Mouse (Mus musculus): ENCODE results near the gene Asic2. TPM values are rescaled to one million over a fixed set of nuclear protein-coding genes. Genes with fewer than 3 reads are reported as not detected.

The Asic2 gene
- polyA plus RNA-seq, 1 experiment: not detected

GRCm38 (mm10) chr11:81521881-81522280 is 446.4 kb downstream of the Asic2 start:
- no peak for TF ChIP-seq CTCF (IDR thresholded peaks at IDR 0.05; ENCODE audit: borderline replicate concordance, insufficient read depth, low read length)
- TF ChIP-seq POLR2A (IDR thresholded peaks at IDR 0.05; ENCODE audit: low read depth, low read length): no peak
- Histone ChIP-seq H3K27ac (ENCODE audit: insufficient read depth, low read length) (no peak overlapping the region), H3K4me3 (ENCODE audit: insufficient read depth, low read length) (no peak overlapping the region), H3K4me1 (ENCODE audit: control insufficient read depth, insufficient read depth, low read length) (no peaks in the 10 kb centered on the region)

GRCm38 (mm10) chr11:81518001-81518955 is 450.0 kb downstream of the Asic2 start:
- TF ChIP-seq POLR2A (IDR thresholded peaks at IDR 0.05; ENCODE audit: low read depth, low read length) (no peak), CTCF (IDR thresholded peaks at IDR 0.05; ENCODE audit: borderline replicate concordance, insufficient read depth, low read length) (no peak)
- Histone ChIP-seq H3K4me3 (ENCODE audit: insufficient read depth, low read length) (no peak overlapping the region), H3K27ac (ENCODE audit: insufficient read depth, low read length) (no peak overlapping the region), H3K4me1 (ENCODE audit: control insufficient read depth, insufficient read depth, low read length) (no peaks in the 10 kb centered on the region)

- TF ChIP-seq CTCF (IDR thresholded peaks at IDR 0.05; ENCODE audit: borderline replicate concordance, insufficient read depth, low read length): no peak
- no peaks in the 10 kb centered on the region for H3K4me1 ChIP-seq (ENCODE audit: control insufficient read depth, insufficient read depth, low read length)
- H3K27ac ChIP-seq (ENCODE audit: insufficient read depth, low read length): no peak overlapping the region
- H3K4me3 ChIP-seq (ENCODE audit: insufficient read depth, low read length): no peak overlapping the region
These were observed 452.5 kb downstream of the Asic2 start for GRCm38 (mm10) chr11:81515754-81516153.

GRCm38 (mm10) chr11:81512434-81512833 is 455.8 kb downstream of the Asic2 start:
- TF ChIP-seq POLR2A (IDR thresholded peaks at IDR 0.05; ENCODE audit: low read depth, low read length) (no peak), CTCF (IDR thresholded peaks at IDR 0.05; ENCODE audit: borderline replicate concordance, insufficient read depth, low read length) (no peak)
- Histone ChIP-seq H3K27ac (ENCODE audit: insufficient read depth, low read length) (no peak overlapping the region), H3K4me3 (ENCODE audit: insufficient read depth, low read length) (no peak overlapping the region), H3K4me1 (ENCODE audit: control insufficient read depth, insufficient read depth, low read length) (no peaks in the 10 kb centered on the region)

- Histone ChIP-seq H3K4me3 (ENCODE audit: insufficient read depth, low read length) (no peak overlapping the region), H3K27ac (ENCODE audit: insufficient read depth, low read length) (no peak overlapping the region), H3K4me1 (ENCODE audit: control insufficient read depth, insufficient read depth, low read length) (no peaks in the 10 kb centered on the region)
- TF ChIP-seq POLR2A (IDR thresholded peaks at IDR 0.05; ENCODE audit: low read depth, low read length) (no peak), CTCF (IDR thresholded peaks at IDR 0.05; ENCODE audit: borderline replicate concordance, insufficient read depth, low read length) (no peak)
These were observed 456.9 kb downstream of the Asic2 start for GRCm38 (mm10) chr11:81511401-81511800.

GRCm38 (mm10) chr11:81508385-81509233 is 459.6 kb downstream of the Asic2 start:
- H3K4me1 ChIP-seq (ENCODE audit: control insufficient read depth, insufficient read depth, low read length): no peaks in the 10 kb centered on the region
- H3K4me3 ChIP-seq (ENCODE audit: insufficient read depth, low read length): no peak overlapping the region
- TF ChIP-seq CTCF (IDR thresholded peaks at IDR 0.05; ENCODE audit: borderline replicate concordance, insufficient read depth, low read length): no peak
- no peak for TF ChIP-seq POLR2A (IDR thresholded peaks at IDR 0.05; ENCODE audit: low read depth, low read length)
- H3K27ac ChIP-seq (ENCODE audit: insufficient read depth, low read length): no peak overlapping the region

- H3K4me3 ChIP-seq (ENCODE audit: insufficient read depth, low read length): no peak overlapping the region
- TF ChIP-seq POLR2A (IDR thresholded peaks at IDR 0.05; ENCODE audit: low read depth, low read length) (no peak), CTCF (IDR thresholded peaks at IDR 0.05; ENCODE audit: borderline replicate concordance, insufficient read depth, low read length) (no peak)
- H3K4me1 ChIP-seq (ENCODE audit: control insufficient read depth, insufficient read depth, low read length): no peaks in the 10 kb centered on the region
- H3K27ac ChIP-seq (ENCODE audit: insufficient read depth, low read length): no peak overlapping the region
These were observed 463.3 kb downstream of the Asic2 start for GRCm38 (mm10) chr11:81504791-81505430.

- TF ChIP-seq POLR2A (IDR thresholded peaks at IDR 0.05; ENCODE audit: low read depth, low read length) (no peak), CTCF (IDR thresholded peaks at IDR 0.05; ENCODE audit: borderline replicate concordance, insufficient read depth, low read length) (no peak)
- H3K27ac ChIP-seq (ENCODE audit: insufficient read depth, low read length): no peak overlapping the region
- H3K4me1 ChIP-seq (ENCODE audit: control insufficient read depth, insufficient read depth, low read length): no peaks in the 10 kb centered on the region
- no peak overlapping the region for H3K4me3 ChIP-seq (ENCODE audit: insufficient read depth, low read length)
These were observed 466.6 kb downstream of the Asic2 start for GRCm38 (mm10) chr11:81501473-81502246.

GRCm38 (mm10) chr11:81498990-81499389 is 469.3 kb downstream of the Asic2 start:
- no peaks in the 10 kb centered on the region for H3K4me1 ChIP-seq (ENCODE audit: control insufficient read depth, insufficient read depth, low read length)
- TF ChIP-seq POLR2A (IDR thresholded peaks at IDR 0.05; ENCODE audit: low read depth, low read length): no peak
- no peak for TF ChIP-seq CTCF (IDR thresholded peaks at IDR 0.05; ENCODE audit: borderline replicate concordance, insufficient read depth, low read length)
- H3K4me3 ChIP-seq (ENCODE audit: insufficient read depth, low read length): no peak overlapping the region
- no peak overlapping the region for H3K27ac ChIP-seq (ENCODE audit: insufficient read depth, low read length)

Data from embryonic fibroblast, embryonic 13.5 days (primary cell).